Mouse (Mus musculus) neural tube, embryonic 12.5 days (tissue): ENCODE measurements at regions not wholly inside any gene's neighbourhood (a gene's known extent, or its start where the extent isn't known, plus 50 kb on each side); places are given as distances from the start of the nearest gene placed in this dataset.

Experiments
- ATAC-seq: fragments of 200-750 bp; cut with Nextera tagmentation; 2 replicates; pipeline ENCODE4 v1.8.0; 2017; ENCODE audit warnings: low read depth, mild to moderate bottlenecking, moderate TSS enrichment, moderate library complexity; ENCODE audit not compliant: low FRiP score
- H3K27ac ChIP-seq: fragments of 300-500 bp; sonication (generic); 2 replicates; pipeline ENCODE4 v1.5.1; 2016
- H3K27me3 ChIP-seq: fragments of 300-500 bp; sonication (generic); replicated peaks from 2 replicates; pipeline ENCODE4 v1.6.1; 2016; ENCODE audit warnings: mild to moderate bottlenecking
- H3K36me3 ChIP-seq: fragments of 300-500 bp; sonication (generic); 2 replicates; pipeline ENCODE4 v1.6.1; 2016; ENCODE audit warnings: mild to moderate bottlenecking
- H3K4me1 ChIP-seq: fragments of 300-500 bp; sonication (generic); 2 replicates; pipeline ENCODE4 v1.6.1; 2016
- H3K4me2 ChIP-seq: fragments of 300-500 bp; sonication (generic); replicated peaks from 2 replicates; pipeline ENCODE4 v1.6.1; 2016; ENCODE audit warnings: mild to moderate bottlenecking
- H3K4me3 ChIP-seq: fragments of 300-500 bp; sonication (generic); 2 replicates; pipeline ENCODE4 v1.5.1; 2016
- H3K9ac ChIP-seq: fragments of 300-500 bp; sonication (generic); 2 replicates; pipeline ENCODE4 v1.6.1; 2016; ENCODE audit warnings: mild to moderate bottlenecking
- H3K9me3 ChIP-seq: fragments of 300-500 bp; sonication (generic); 2 replicates; pipeline ENCODE4 v1.6.1; 2016; ENCODE audit warnings: mild to moderate bottlenecking
- WGBS: fragments of 180-500 bp; shearing (Covaris S2); methylation state at CpG from one replicate; pipeline ENCODE4 v1.1.7; 2016; 5-methylcytosine and 5-hydroxymethylcytosine counted together

DNA sequence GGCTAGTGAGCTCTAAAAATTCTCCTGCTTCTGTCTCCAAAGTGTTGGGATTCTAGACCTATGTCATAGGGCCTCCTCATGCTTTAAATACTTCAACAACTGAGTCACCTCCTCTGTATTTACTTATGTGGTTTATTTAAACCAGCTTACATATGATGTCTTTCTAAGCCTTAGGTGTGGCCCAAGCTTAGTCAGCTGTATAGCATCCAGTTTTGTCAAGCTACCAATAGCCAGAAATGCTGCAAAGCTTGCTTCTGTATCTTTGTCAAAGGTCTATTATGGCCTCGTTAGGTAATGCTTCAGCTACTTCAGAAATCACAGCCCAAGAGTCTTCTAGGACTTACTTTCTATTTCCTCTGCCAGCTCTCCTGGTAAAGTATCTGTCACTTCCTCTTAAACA lies 741.9 kb upstream of the Jmjd1c start:
- Histone ChIP-seq H3K9me3 (no peaks in the 10 kb centered on the region), H3K9ac (no peak overlapping the region), H3K4me3 (no peak overlapping the region), H3K4me1 (no peaks in the 10 kb centered on the region), H3K36me3 (no peaks in the 10 kb centered on the region), H3K27me3 (no peaks in the 10 kb centered on the region), H3K4me2 (no peak overlapping the region), H3K27ac (no peak overlapping the region)
- WGBS, result 83% methylated on average over 1 of the region's 1 CpGs
- no peak for ATAC-seq

DNA sequence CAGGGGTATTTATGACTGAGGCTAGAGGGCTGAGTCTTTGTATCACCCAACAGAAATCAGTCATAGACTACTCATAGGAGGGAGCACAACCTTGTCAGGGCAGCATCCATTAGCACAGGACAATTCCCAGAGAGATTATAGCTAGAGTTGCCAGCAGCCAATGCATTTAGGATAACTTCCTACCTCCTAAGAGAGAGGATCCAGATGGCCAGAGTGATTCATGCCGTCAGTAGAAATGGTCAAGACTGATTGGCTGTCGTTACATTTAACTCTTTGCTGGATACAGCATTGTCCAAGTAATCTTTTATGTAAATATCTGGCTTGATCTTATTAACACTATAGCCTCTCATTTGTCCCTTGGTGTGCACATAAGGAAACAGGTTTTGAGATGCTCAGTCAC lies 740.9 kb upstream of the Jmjd1c start:
- Histone ChIP-seq H3K27ac (no peak overlapping the region), H3K9ac (no peak overlapping the region), H3K4me3 (no peak overlapping the region), H3K27me3 (no peaks in the 10 kb centered on the region), H3K36me3 (no peaks in the 10 kb centered on the region), H3K4me1 (no peaks in the 10 kb centered on the region), H3K4me2 (no peak overlapping the region), H3K9me3 (no peaks in the 10 kb centered on the region)
- WGBS, result 75% methylated on average over 2 of the region's 2 CpGs
- no peak for ATAC-seq

DNA sequence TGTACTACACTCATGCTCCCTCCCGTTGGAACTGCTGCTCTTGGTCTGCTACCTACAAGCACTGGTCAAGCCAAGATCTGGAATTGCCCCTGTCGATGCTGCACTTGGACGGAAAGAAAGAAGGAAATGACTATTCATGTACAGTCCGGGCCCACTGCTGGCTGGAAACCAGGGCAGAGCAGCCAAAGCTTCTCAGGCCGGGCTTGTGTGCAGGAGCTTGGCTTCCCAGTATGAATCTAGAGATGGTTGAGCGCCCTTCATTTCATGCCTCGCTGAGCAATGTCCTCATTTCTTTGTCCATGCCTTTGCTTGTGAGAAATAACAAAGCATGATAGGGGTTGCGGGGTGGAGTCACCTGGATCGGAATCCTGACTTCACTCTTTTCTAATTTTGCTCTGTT lies 738.2 kb upstream of the Jmjd1c start:
- Histone ChIP-seq H3K9me3 (no peaks in the 10 kb centered on the region), H3K4me1 (no peaks in the 10 kb centered on the region), H3K9ac (no peak overlapping the region), H3K27ac (no peak overlapping the region), H3K36me3 (no peaks in the 10 kb centered on the region), H3K4me3 (no peak overlapping the region), H3K27me3 (no peaks in the 10 kb centered on the region), H3K4me2 (no peak overlapping the region)
- ATAC-seq, result no peak
- 77% methylated on average over 9 of the region's 9 CpGs for WGBS

DNA sequence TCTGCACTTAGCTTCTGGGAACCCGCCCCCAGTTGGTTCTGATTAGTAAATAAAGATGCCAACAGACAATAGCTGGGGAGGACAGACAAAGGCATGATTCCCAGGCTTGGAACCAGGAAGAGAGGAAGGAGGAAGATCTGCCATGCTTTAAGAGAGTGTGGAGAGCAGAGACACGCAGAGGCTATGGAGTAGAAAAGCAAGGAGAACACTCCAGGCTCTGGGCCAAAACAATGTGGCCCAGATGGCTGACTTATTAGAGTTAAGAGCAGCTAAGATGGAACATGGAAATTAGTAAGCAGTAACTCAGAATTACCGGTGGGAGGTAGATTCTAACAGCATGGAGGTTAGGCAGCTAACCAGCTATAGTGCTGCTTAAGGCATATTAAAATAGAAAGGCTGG lies 725.8 kb upstream of the Jmjd1c start:
- ATAC-seq, result no peak
- H3K4me1 ChIP-seq, result no peaks in the 10 kb centered on the region
- H3K4me2 ChIP-seq, result no peak overlapping the region
- H3K9me3 ChIP-seq, result 0 out of 2 replicates have a peak, but pooled peaks cover 2% of the 10 kb centered on the region
- no peaks in the 10 kb centered on the region for H3K27me3 ChIP-seq
- H3K4me3 ChIP-seq, result no peak overlapping the region
- no peak overlapping the region for H3K27ac ChIP-seq
- H3K9ac ChIP-seq, result no peak overlapping the region
- 72% methylated on average over 3 of the region's 3 CpGs for WGBS
- no peaks in the 10 kb centered on the region for H3K36me3 ChIP-seq

DNA sequence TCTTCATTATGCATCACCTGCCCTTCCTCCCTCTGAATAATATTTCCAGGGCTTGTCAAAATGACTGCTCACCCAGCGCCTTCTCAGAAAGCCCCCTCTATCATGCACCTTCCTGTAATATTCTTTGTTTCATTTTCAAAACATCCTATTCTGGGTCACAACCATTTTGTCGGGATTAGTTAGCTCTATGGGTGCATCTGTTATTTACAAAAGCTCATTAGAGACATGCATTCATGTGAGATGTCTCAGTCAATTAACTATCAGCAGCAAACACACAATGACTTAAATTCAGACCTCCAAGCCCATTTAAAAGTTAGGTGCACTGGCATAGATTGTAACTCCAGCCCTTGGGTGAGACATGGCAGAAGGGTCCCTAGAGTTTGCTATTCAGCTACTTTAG lies 724.2 kb upstream of the Jmjd1c start:
- 0 out of 2 replicates have a peak, but pooled peaks cover 6% of the 10 kb centered on the region for H3K9me3 ChIP-seq
- no peak overlapping the region for H3K27ac ChIP-seq
- no peaks in the 10 kb centered on the region for H3K27me3 ChIP-seq
- 89% methylated on average over 2 of the region's 2 CpGs for WGBS
- no peak for ATAC-seq
- no peak overlapping the region for H3K4me3 ChIP-seq
- no peaks in the 10 kb centered on the region for H3K36me3 ChIP-seq
- no peak overlapping the region for H3K9ac ChIP-seq
- H3K4me1 ChIP-seq, result no peaks in the 10 kb centered on the region
- no peak overlapping the region for H3K4me2 ChIP-seq
